Mouse (Mus musculus) kidney, postnatal 14 days (tissue): Measurements from ENCODE around the gene Fam120c.
"Not testable (repeated sequence)": the region's sequence is repeated elsewhere in the genome, so short reads cannot be mapped to it uniquely, and the experiment has no call there.

Experiments used
- DNase-seq: peaks from one replicate; pipeline ENCODE4 v3.0.0; 2022; ENCODE audit warnings: mixed read lengths

Fam120c gene

GRCm38 (mm10) chrX:151343761-151344500, at the start of gene Fam120c:
Gene Fam120c, plus strand, starts transcription at chrX:151344175.
- peak; percentile 89 for DNase-seq

GRCm38 (mm10) chrX:151298329-151298728, 45.6 kb upstream of the Fam120c start:
- DNase-seq, result no peak

- DNase-seq, result no peak
Measured at GRCm38 (mm10) chrX:151313732-151314131, 30.2 kb upstream of the Fam120c start.

GRCm38 (mm10) chrX:151333615-151334014, 10.4 kb upstream of the Fam120c start:
- no peak for DNase-seq

GRCm38 (mm10) chrX:151337804-151338203, 6.2 kb upstream of the Fam120c start:
- DNase-seq, result peak; percentile 43

GRCm38 (mm10) chrX:151344501-151344984, 568 bp downstream of the Fam120c start:
- peak; percentile 44 for DNase-seq

- no peak for DNase-seq
Measured at GRCm38 (mm10) chrX:151345333-151346125, 1.6 kb downstream of the Fam120c start.

GRCm38 (mm10) chrX:151347278-151347677, 3.3 kb downstream of the Fam120c start:
- no peak for DNase-seq

GRCm38 (mm10) chrX:151349322-151349721, 5.3 kb downstream of the Fam120c start:
- no peak for DNase-seq

- DNase-seq, result no peak
Measured at GRCm38 (mm10) chrX:151418801-151419200, 74.8 kb downstream of the Fam120c start.

- no peak for DNase-seq
Measured at GRCm38 (mm10) chrX:151420791-151421190, 76.8 kb downstream of the Fam120c start.

GRCm38 (mm10) chrX:151443637-151444036, 99.7 kb downstream of the Fam120c start:
- no peak for DNase-seq

- DNase-seq, result no peak
Measured at GRCm38 (mm10) chrX:151444189-151444588, 100.2 kb downstream of the Fam120c start.

- DNase-seq, result no peak
Measured at GRCm38 (mm10) chrX:151488128-151488527, 144.2 kb downstream of the Fam120c start.

GRCm38 (mm10) chrX:151493269-151493668, 149.3 kb downstream of the Fam120c start:
- not testable (repeated sequence) for DNase-seq

GRCm38 (mm10) chrX:151496596-151496995, 152.6 kb downstream of the Fam120c start:
- no peak for DNase-seq

GRCm38 (mm10) chrX:151508536-151508935, 164.6 kb downstream of the Fam120c start:
- no peak for DNase-seq

GRCm38 (mm10) chrX:151509906-151510305, 165.9 kb downstream of the Fam120c start:
- DNase-seq, result no peak

GRCm38 (mm10) chrX:151513066-151513465, 169.1 kb downstream of the Fam120c start:
- no peak for DNase-seq

- no peak for DNase-seq
Measured at GRCm38 (mm10) chrX:151513694-151514093, 169.7 kb downstream of the Fam120c start.

- no peak for DNase-seq
Measured at GRCm38 (mm10) chrX:151518181-151518580, 174.2 kb downstream of the Fam120c start.

GRCm38 (mm10) chrX:151520127-151520457, 176.1 kb downstream of the Fam120c start:
- no peak for DNase-seq

GRCm38 (mm10) chrX:151520458-151521322, 176.7 kb downstream of the Fam120c start, which contains the start of gene Phf8:
Gene Phf8, plus strand, starts transcription at chrX:151520672.
- DNase-seq, result peak; percentile 97
